Mouse (Mus musculus) kidney, postnatal 4 days (tissue): ENCODE results near the gene Ttc28.
A peak's percentile ranks its signal among the peaks of the same experiment; 100 is the strongest.

Experiments used
- DNase-seq, 2 experiments: peaks; one replicate each; pipeline ENCODE4 v3.0.0; 2021; ENCODE audit warnings: mixed read lengths in 2 of 2

The Ttc28 gene

DNA sequence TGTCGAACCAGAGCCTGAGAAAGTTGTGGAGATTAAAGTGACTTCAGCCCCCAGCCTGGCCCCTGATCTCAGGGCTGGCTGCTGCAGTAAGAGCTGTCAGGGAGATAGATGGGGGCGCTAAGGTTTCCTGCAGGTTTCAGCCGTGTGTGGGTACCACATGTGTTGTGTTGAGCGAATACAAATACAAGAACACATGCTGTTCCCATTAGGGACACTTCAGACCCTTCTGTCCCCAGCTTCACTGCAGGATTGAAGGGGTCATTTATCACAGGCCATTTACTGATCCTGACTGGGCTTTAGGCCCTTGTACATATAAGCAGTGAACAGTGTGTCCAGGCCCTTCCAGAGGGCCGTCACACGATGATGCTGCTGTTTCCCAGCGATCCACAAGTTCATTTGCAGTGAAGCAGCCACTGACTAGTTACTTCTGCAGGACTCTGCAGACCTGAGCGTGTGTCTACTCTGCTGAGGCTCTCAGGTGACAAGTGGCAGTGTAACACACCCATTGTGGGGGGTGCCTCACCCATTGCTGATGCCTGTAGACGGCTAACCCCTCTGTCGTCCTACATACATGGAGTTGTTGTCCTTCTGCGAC is 258.7 kb downstream of the Ttc28 start:
- no peak for DNase-seq

DNA sequence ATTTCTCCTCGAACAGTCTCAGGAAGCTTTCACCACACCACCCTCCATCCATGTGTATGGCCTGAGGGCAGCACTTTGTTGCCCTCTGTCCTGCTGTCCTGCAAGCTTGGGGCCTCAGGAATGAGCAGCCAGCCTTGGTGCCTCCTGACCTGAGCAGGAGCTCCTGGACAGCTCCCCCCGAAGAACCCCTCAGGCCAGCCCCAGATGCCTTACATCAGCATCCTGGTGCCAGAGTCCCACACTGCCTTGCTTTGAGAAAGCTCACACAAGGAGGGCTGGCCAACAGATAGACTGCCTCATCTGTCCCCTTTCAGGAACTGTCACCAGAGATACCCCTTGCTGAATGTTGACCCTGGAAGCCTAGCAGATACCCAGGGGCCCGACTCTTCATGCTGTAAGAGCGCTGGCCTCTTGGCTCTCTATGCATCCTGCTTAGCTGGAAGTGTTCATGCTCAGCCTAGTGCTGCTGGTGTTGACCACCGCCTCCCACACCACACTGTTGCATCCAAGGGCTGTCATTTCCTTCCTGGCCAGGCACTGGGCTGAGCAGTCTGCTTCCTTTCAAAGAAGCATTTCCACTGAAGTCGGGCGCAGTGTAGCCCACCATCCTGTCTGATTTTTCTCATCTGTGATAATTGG is 259.4 kb downstream of the Ttc28 start:
- peak; percentile 56 to 69 for DNase-seq

DNA sequence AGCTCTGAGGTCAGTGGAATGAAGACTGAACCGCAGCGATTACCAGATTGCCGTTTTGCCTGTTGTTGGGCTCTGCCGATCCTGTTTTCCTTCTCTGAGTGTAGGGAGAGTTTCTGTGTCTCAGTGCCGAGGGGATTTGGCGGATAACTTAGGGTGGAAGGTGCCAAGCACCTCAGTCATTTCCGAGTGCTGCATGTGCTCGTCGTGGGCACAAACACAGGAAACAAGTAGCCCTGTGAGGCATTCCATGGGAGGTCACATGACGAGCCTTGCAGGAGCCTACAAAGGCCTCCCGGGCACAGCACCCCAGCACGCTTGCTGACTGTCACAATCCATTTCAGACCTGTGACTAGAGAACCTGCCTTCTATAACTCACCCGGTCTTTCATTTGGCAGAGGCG is 260.0 kb downstream of the Ttc28 start:
- DNase-seq = peak in 1 of 2 experiments; percentile 48

DNA sequence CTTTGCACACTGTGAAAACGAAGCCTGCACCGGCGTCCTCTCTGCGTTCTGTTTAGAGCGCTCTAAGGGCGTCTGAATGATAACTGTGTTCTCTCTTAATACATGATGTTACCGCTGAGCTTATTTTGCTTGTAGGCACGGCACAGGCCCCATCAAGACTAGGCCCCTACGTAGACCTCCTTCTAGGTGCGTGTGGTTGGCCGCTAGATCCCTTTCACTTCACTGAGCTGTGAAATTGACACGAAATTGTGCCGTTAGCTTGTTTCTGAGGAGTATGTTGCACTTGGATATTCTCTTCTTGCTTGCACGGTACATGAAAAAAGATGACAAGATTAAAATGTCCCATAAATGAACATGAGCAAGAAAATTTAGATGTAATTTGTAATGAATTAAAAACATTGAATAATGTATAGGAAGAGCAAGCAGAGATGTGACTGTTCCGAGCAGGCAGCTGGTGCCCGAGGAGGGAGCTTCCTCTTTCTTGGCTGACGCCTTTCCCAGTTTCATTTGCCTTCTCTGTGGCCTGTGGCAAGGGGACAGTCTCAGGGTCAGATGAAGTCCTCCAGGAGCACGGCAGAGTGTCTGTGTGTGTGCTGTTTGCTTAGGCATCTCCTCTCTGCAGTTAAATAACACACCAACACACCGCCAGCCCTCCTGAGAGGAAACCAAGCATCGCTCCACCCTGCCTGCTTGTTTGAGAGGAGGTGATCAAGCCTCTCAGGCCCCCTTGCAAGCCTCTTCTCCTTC is 261.7 kb downstream of the Ttc28 start:
- DNase-seq = no peak

DNA sequence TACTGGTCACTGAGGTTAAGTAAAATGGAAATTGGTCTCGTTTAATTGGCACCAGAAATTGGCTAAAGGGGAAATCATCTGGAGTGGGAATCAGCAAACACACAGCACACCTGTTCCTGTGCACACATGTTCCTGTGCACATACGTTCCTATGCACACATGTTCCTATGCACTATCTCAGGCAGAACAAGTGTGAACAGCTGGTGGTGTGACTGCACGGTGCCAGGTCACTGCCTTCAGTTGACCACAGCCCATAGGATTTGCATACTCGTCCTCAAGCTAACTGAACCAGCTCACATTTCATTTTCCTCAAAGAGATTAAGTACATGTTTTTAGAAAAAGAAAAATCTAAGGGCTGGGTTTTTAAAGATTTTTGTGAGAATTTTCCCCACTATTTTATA is 263.2 kb downstream of the Ttc28 start:
- no peak for DNase-seq

DNA sequence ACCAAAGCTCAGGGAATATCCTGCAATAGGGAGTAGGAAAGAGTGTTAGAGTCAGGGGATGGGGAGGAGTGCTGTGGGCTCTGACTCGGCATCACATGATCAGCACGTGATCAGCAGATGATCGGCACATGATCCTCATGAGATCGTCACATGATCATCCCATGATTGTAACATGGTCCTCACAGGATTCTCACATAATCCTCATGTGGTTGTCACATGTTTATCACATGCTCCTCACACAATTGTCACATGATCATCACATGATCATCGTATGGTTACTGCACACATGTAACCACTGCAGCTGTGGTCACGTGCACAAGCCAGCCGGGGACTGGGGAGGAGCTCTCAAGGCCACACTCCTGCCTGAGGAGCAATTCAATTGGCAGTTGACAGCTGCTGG is 264.8 kb downstream of the Ttc28 start:
- no peak for DNase-seq

DNA sequence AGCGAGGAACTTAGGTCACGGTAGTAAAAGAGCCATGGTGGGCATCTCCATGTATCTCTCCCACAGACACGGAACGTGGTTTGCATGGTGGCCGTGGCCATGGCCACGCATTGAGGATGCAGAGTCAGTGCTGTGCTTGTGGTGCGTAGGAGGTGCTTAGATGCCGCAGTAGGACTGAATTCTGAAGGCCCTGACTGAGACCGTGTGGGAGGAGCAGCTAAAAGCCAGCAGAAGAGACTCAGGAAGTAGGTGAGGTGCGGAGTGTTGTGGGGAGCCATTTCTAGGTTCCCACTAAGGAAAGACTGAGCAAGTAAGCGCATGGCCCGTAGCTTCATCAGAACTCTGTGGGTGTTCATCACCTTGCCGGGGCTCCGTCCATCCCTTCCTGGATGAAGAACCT is 271.0 kb downstream of the Ttc28 start:
- DNase-seq = no peak

DNA sequence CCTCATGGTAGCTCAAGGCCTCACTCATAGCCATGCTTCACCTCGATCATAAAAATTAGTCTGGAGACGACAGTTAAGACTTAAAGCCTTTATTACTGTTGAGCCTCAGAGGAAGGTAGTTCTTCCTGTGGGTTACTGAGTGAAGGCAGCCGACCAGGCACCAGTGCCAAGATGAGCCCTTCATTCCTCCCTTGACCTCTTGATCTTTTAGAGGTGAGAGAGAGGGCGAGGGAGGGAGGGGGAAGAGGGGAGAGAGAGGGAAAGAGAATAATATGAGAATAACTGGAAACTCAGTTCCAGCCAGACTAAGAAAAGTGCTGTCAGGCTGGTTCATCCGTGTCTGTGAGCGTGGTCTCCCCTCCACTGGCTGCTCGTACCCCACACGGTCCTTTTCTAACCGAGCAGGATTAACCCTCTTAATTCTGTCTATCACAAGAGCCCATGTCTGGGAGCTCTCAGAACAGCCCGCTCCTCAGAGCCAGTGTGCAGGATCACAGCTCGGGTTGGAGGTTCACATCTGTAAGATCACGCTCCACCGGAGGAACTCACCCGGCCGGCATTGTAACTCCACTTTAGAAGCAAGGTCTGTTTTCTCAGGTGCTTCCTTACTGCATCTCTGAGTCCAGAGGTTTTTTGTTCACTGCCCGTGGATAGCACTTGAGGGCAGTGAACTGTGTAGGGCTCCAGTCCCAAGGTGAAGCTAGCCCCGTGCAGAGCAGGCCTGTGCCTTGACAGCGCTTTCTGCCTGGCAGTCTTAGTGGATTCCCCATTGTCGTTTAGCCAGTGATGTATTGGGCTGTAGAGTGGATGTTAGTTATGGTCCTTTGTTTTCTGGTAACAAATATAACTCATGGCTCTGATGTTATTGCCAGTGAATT is 272.5 kb downstream of the Ttc28 start:
- peak in 1 of 2 experiments; percentile 45 for DNase-seq

DNA sequence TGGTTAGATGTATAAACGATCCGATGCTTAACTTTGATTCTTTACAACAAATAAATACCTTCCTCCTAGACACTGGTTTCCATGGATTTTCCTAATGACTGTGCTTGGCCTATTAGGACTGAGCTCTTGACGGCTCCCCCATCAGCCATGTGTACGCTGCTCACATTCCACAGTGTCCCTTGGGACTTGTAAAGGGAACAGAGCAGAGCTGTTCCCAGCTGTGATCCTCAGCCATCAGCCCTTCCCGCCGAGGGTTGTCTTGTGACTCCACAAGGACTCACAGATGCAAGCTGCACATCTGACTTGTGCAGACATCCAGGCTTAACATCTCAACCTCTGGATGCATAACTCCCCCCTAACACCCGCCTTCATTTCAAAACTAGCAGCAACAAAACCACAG is 275.0 kb downstream of the Ttc28 start:
- DNase-seq = peak; percentile 73 to 82

DNA sequence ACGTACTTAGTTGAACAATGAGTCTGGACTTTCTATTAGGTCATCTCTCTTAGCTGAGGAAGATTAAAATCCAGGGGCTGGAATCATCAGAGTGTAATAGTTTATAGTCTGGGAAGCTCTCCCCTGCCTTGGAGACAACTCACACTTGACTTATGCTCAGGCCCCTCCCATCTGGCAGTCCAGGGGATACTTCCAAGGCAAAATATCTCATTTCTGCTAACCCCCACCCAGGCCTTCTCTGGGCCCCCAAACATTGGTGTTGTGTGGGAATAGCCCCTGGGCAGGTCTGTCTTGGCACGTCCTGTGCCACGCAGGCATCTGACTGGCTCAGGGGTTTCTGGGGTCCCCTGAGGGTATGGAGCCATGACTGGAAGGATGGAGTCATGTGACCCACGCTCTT is 275.7 kb downstream of the Ttc28 start:
- no peak for DNase-seq

DNA sequence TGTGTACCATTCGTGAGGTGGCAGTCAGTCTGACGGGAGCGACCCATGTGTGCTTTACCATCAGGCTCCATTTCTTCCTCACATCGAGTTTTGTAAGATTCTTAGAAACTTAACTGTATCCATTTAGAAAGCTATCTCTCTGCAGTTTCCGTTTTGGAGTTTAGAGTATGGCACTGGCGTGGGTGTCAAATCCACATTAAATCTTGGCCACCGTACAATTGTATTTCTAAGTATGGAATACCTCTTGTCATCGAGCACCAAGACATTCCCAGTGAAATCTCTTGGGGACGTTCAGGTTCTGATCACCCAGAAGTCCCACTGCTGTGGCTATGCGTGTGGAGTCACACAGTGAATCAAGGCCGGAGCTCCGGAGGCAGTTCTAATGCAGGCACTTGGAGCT is 276.3 kb downstream of the Ttc28 start:
- no peak for DNase-seq

DNA sequence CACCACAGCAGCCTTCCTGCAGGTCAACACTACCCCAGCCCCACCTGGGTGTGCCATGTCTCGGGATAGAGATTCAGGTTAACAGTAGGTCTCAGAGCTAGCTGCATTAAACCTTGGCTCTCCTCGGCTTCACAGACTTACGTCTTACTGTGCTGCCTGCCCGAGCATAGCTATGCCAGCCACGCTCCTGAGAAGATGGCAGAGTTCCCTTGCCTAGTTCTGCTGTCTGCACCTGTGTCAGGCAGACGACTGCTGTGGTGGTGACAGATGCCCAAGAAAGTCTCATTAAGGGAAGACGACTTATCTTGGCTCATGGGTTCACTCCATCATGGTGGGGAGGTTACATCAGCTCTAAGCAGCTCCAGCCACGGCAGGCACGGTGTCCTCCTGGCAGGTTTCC is 278.7 kb downstream of the Ttc28 start:
- no peak for DNase-seq

DNA sequence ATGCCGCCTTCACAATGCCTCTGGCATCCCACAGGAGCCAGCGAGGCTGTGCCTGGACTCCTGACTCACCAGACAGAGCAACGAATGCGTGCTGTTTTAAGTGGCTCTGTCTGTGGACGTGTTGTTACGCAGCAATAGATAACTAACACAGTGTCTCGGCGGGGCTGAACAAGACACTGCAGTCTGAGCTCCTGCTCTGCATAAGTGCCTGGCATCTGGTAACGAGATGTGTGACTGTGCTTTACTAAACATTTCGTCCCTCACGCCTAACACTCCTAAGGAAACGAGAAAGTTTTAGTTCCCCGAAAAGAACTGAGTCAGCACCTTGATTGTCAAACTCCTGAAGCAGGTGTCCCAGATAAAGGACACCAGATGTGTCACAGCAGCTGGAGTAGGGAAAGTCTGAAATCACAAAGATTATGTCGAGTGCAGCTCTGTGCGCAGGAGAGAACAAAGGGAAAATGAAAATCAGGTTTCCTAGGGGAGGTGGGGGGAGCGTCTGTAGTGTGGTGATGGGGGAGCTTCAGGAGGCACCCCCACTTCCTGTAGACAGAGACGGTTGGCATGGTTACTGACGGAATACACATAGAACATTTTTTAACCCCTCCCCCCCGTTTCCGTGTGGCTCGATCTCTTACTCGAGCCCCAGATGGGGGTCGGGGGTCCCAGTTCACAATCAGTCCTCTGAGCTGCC is 280.2 kb downstream of the Ttc28 start:
- no peak for DNase-seq

DNA sequence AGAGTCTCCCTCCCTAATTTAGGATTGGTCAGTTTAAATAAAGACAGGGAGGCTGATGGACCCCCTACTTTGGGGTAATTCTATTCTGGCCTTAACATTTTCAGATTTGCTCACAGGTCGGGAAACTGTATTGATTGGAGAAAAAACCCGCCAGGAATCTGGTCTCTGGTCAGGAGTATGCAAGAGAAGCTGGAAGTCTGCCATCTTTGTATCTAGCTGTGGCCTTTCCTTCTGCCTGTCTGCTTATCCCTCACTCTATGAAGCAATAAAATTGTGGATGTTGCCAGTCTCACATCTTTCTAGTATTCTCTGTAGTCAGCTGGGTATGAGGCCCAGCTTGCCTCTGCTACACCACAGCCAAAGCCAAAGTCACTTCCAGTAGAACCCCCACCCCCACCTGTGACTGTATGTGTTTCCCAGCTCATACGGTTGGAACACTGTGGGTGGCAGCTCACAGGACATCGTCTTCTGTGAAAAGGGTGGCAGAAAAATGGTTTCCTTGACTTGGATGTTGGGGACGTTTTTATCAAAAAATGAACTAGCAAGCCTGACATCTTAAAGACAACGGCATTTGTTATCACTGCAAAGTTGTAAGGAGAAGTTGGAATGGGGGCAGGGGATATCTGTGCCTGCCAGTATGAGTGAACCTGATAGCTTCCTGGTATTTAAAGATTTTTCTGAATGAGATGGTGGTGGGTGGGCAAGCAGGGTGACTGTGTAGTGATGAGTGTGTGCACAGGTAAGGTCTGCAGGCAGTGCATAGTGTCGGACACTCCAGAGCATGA is 281.7 kb downstream of the Ttc28 start:
- DNase-seq = no peak

DNA sequence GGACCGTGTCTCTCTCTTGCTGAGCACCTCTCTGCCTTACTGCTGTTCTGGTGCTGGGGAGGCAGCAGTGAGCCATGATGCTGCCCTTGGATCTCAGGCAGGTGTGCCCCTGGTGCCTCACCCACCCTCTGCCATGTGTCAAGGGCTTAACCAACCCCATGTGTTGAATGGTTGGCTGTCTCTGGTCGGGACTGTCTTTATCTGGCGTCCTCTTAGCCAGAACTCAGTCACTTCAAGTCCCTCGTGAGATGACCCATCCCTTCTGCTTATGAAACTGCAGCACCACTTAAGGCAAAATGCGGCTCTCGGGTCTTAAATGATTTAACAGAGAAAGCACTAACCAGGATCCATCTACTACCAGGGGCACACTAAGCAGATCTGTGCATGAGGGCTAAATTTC is 283.3 kb downstream of the Ttc28 start:
- DNase-seq = no peak

DNA sequence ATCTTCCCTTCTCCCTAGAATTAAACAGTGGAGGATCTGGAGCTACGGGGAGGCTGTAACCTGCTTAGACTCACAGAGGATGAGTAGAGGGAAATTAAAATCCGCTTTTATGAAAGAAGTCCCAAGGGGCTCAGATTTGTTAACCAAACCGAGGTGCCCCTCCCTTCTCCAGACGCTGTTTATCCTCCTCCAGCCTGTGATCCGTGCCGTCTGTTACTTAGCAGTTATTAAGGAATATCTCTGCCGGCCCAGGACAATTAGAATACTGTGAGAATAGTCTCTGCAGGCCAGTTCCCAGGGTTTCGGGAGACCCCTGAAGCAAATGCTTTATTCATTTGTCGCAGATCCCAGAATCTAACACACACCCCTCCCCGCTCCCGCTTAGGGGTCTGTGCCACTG is 283.8 kb downstream of the Ttc28 start:
- DNase-seq = peak in 1 of 2 experiments; percentile 45

DNA sequence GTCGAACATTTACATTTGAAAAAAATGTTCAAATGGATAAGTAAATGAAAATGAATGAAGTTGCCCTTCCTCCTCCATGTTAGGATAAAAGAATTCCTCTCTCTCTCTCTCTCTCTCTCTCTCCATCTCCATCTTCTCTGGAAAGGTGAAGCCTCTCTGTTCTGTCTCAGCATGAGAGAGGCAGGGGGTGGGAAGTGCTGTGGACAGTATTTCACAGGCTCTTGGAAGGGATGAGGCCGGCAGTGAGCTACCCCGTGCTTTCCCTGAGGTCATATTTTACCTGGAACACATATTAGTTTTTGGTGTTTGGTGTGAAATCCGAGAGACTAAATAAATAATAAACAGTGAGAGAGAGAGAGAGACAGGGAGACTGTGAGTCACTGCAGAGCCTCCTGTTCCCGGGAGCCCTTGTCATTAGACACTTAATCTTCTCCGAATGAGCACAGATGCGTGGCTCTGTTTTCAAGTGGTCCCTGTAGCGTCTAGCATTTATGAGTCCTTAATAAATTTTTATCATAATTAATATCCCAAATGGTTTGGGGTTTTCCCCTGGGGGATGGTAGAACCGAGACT is 284.8 kb downstream of the Ttc28 start:
- DNase-seq = no peak

DNA sequence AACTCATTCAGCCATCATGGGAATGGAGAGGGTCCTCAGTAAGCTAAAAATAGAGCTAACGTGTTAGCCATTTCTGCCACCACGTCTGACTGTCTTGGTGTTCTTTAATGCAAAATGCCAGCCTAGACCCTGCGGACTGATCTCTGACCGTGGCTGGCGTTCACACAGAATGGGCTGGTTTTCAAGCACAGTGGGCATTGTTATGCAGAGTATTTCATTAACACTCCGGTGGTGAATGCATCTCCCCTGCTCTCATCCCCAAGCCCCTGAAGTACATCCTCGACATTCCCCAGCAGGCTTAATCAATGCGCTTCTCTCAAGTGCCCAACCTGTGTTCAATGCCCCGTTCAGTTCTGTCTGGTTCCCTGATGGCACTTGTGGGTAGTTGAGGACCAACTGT is 290.8 kb downstream of the Ttc28 start:
- DNase-seq = no peak

DNA sequence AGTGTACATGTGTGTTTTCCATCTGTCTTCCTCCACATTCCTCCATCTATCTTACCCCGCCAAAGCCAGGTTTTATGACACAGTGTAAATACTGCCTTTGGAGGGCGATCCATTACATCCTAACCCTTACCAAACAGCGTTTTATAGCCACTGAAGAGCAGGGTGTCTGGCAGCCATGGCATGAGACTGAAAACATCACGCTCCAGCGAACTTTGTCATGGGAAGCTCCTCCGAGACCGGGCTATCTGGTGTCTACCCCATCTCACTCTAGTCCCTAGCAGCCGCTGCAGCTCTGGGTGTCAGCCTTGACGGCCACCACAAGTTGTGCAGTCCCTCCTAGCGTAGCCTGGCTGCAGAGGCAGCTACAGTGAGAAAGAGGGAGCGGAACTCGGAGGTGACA is 295.8 kb downstream of the Ttc28 start:
- DNase-seq = peak; percentile 59 to 70

DNA sequence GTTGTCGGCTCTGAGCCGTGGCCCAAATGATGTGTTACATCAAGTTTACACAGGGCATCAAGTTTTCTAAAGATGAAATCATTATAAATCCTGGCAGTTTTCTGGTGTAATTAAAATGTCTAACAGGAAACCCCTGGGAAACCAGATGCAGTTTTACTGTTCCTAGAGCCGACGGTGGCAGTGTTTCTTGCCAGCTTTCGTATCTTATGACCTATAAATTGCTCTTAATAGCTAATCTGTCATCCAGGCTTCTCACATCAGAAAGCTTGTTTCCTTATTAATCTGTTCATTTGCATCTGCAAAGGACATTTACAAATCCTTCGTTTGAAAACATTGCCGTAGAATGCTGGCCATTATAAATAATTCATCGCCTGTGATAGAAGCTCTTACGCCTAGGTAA is 296.2 kb downstream of the Ttc28 start:
- no peak for DNase-seq

DNA sequence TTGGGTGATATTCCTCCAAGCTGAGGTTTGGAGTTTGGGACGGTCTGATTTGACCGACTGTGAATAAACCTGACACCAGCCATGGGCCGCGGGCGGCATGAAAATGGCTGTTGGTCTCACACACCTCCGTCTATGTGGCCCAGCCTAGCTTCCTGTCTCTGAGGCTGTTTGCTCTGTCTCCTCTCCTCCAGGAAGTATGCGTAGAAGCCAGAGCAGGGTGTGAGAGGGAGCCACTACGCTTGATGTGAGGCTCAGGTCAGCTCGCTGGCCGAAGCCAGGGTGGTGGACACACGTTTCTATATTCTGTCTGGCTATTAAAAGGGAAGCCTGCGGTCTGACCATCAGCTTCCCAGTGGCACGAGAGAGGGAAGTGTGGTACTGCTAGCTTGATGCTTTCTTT is 296.8 kb downstream of the Ttc28 start:
- peak in 1 of 2 experiments; percentile 25 for DNase-seq
